Mouse (Mus musculus) heart, embryonic 10.5 days (tissue): Measurements from ENCODE around the gene Bloc1s3. TPM values are rescaled to one million over a fixed set of nuclear protein-coding genes. Genes with fewer than 3 reads are reported as not detected.

ENCODE experiments used
- DNase-seq: peaks from one replicate; pipeline ENCODE4 v3.0.0-alpha.2; 2017; ENCODE audit warnings: low spot score
- H3K27ac ChIP-seq: fragments of 300-500 bp; sonication (generic); 2 replicates; pipeline ENCODE4 v1.5.1; 2016; ENCODE audit warnings: mild to moderate bottlenecking
- H3K27me3 ChIP-seq: fragments of 300-500 bp; sonication (generic); 2 replicates; pipeline ENCODE4 v1.6.1; 2016; ENCODE audit warnings: mild to moderate bottlenecking; ENCODE audit not compliant: poor library complexity, insufficient read depth, severe bottlenecking
- H3K36me3 ChIP-seq: fragments of 300-500 bp; sonication (generic); 2 replicates; pipeline ENCODE4 v1.6.1; 2016; ENCODE audit warnings: mild to moderate bottlenecking, moderate library complexity
- H3K4me1 ChIP-seq: fragments of 300-500 bp; sonication (generic); 2 replicates; pipeline ENCODE4 v1.6.1; 2016; ENCODE audit warnings: mild to moderate bottlenecking
- H3K4me3 ChIP-seq: fragments of 300-500 bp; sonication (generic); 2 replicates; pipeline ENCODE4 v1.5.1; 2016; ENCODE audit warnings: mild to moderate bottlenecking, moderate library complexity
- H3K9me3 ChIP-seq: fragments of 300-500 bp; sonication (generic); 2 replicates; pipeline ENCODE4 v1.6.1; 2016; ENCODE audit warnings: mild to moderate bottlenecking, moderate library complexity
- WGBS: fragments of 180-500 bp; shearing (Covaris S2); methylation state at CpG from one replicate; pipeline ENCODE4 v1.1.7; 2016; 5-methylcytosine and 5-hydroxymethylcytosine counted together
- polyA plus RNA-seq: library from polyadenylated mRNA; unstranded; fragments of >200 nt; fragmentation: Nextera tagmentation; extraction: Ambion mirVana; gene quantifications from 2 replicates; pipeline ENCODE4 v1.2.1, GENCODE M21; 2016

Bloc1s3 gene
- polyA plus RNA-seq, 1 experiment from 2014 or later = 2.0 TPM

DNA sequence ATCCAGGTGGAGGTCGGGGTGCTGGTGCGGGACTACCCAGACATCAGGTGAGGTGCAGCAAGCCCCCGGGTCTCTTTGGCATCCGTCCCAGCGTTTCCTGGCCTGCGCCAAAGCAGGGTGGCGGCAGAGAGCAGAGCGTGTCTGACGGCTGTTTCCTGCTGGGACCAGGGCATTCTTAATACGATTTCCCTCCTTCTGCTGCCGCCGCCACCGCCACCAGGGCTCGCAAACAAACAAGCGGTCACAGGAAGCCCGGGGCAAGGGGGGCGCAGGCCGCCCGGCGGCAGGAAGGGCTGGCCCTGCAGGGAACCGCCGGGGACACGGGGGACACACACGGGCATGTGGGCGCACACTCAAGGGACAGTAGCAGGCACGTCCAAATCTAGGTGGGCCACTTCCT lies 16.4 kb downstream of the Bloc1s3 start:
- no peak for DNase-seq

DNA sequence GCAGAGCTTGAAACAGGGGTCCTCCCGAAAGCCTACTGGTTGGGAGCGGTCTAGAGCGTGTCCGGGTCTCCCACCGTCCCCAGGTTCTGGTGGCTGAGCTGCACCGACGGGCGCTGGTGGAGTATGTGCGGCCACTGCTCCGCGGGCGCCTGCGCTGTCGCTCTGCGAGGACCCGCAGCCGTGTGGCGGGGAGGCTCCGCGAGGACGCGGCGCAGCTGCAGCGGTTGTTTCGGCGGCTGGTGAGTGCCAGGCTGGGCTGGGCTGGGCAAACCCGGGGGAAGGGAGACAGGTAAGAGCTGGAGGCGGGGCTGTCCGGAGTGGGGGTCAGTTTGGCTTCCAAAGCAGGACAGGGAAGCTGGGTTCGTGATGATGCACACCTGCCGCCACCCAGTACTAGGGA lies 18.6 kb downstream of the Bloc1s3 start:
- Histone ChIP-seq H3K4me1 (peaks cover 13% of the 10 kb centered on the region), H3K36me3 (peaks cover 18% of the 10 kb centered on the region; the same call in 1 of the 2 replicates), H3K27me3 (peaks cover 73% of the 10 kb centered on the region), H3K4me3 (peak overlapping the region; percentile 51), H3K9me3 (no peaks in the 10 kb centered on the region), H3K27ac (no peak overlapping the region)
- WGBS = 11% methylated on average over 31 of the region's 31 CpGs
- no peak for DNase-seq

More for the DNA sequence above, 16.4 kb downstream of the Bloc1s3 start:
- H3K4me3 ChIP-seq = peak overlapping the region; percentile 56
- H3K36me3 ChIP-seq = peaks cover 21% of the 10 kb centered on the region; the same call in 1 of the 2 replicates
- 2% methylated on average over 26 of the region's 26 CpGs for WGBS
- peaks cover 68% of the 10 kb centered on the region for H3K27me3 ChIP-seq
- no peaks in the 10 kb centered on the region for H3K9me3 ChIP-seq
- H3K27ac ChIP-seq = peak overlapping the region; percentile 59; the same call in 1 of the 2 replicates
- peaks cover 18% of the 10 kb centered on the region for H3K4me1 ChIP-seq

DNA sequence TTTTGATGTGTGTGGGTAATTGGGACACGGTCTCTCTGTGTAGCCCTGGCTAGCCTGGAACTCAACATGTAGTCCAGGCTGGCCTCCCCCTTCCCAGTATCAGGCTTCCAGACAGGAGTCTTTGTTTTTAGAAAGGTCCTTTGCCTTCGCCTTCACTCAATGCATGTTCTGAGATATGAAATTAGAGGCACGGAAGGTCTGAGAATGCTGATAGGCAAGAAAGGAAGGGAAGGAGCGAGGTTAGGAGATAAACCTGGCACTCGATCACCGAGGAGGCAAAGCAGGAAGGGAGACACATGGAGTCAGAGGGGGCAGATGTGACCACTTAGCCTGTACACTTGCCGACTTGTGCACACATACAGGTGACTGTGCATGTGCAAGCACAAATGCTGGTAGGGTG lies 21.6 kb downstream of the Bloc1s3 start:
- H3K36me3 ChIP-seq = peaks cover 21% of the 10 kb centered on the region; the same call in 1 of the 2 replicates
- no peak for DNase-seq
- H3K9me3 ChIP-seq = no peaks in the 10 kb centered on the region
- H3K4me3 ChIP-seq = no peak overlapping the region
- peaks cover 7% of the 10 kb centered on the region for H3K4me1 ChIP-seq
- no peak overlapping the region for H3K27ac ChIP-seq
- H3K27me3 ChIP-seq = peaks cover 57% of the 10 kb centered on the region
- WGBS = 68% methylated on average over 7 of the region's 7 CpGs

DNA sequence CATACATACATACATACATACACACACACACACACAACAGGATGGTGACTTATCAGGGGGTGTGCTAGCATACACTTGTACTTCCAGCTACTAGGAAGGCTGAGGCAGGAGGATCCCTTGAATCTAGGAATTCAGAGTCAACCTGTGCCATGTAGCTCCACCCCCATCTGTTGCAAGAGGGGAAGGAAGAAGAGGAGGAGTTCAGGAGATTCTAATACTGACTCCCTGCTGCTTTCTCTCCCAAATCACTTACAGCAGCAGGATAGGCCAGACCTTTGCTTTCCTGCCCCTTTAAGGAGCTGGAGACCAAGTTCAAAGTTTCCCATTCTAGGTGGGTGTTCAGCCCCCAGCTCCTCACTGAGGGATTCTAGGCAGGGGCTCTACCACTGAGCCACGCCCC lies 22.7 kb downstream of the Bloc1s3 start:
- peaks cover 46% of the 10 kb centered on the region for H3K27me3 ChIP-seq
- no peak overlapping the region for H3K27ac ChIP-seq
- H3K9me3 ChIP-seq = no peaks in the 10 kb centered on the region
- peaks cover 21% of the 10 kb centered on the region; the same call in 1 of the 2 replicates for H3K36me3 ChIP-seq
- no peak overlapping the region for H3K4me3 ChIP-seq
- H3K4me1 ChIP-seq = peaks cover 5% of the 10 kb centered on the region
- DNase-seq = no peak
- 79% methylated on average over 1 of the region's 1 CpGs for WGBS

DNA sequence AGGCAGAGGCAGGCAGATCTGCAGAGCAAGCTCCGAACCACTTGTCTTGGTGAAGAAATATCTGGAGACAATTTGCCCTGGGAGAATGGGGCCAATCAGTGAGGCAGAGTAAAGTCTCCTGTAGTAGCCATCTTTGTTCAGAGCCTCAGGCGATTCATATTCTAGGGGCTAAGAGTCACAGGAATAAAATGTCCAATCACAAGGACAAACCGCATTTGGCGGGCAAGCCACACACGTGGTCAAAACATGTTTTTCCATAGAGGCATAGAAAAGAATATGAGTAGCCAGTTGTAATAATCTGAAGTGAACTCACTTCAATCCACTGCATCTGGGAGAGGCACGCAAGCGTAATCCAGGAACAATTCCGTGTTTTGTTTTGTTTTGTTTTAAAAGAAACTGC lies 24.9 kb downstream of the Bloc1s3 start:
- H3K27ac ChIP-seq = no peak overlapping the region
- peaks cover 5% of the 10 kb centered on the region; the same call in 1 of the 2 replicates for H3K4me1 ChIP-seq
- H3K9me3 ChIP-seq = no peaks in the 10 kb centered on the region
- no peak for DNase-seq
- H3K36me3 ChIP-seq = 0 out of 2 replicates have a peak, but pooled peaks cover 12% of the 10 kb centered on the region
- H3K27me3 ChIP-seq = peaks cover 31% of the 10 kb centered on the region
- H3K4me3 ChIP-seq = no peak overlapping the region
- 79% methylated on average over 8 of the region's 8 CpGs for WGBS

DNA sequence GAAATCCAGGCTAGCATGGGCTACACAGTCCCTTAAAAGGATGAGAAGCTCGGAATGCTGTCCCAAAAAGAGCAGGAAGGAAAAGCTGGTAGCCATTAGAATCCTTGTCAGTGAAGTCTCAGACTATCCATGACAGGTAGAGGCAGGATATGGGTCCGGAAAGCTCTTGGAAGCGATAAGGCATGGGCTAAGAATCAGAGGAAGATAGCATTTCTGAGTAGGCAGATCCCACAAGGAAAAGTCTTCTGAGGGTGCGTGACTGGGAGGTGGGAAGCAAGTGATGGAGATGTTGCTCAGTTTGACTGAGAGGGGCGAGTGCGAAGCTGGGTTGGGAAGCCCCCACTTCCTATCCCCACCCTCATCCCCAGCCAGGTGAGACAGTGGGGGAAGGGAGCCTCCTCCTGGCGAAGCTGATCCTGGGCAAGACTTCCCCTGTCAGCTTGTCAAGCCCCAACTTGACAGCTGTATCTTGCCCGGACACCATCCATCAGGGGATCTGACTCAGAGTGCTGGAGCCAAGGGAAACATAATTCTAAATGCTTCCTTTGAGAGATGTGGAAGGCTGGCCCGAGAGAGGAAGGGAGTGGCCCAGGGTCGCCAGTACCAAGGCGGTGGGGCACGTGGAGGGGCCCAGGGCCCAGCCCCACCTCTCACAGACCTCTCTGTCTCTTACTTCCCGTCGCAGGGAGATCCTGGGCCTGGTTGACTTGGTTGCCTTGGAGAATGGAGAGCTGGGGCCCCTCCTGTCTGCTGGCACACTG lies 30.4 kb downstream of the Bloc1s3 start:
- H3K4me1 ChIP-seq = peaks cover 24% of the 10 kb centered on the region
- peaks cover 56% of the 10 kb centered on the region for H3K27me3 ChIP-seq
- H3K4me3 ChIP-seq = no peak overlapping the region; the same call in 1 of the 2 replicates
- no peaks in the 10 kb centered on the region for H3K9me3 ChIP-seq
- no peak for DNase-seq
- H3K36me3 ChIP-seq = 0 out of 2 replicates have a peak, but pooled peaks cover 6% of the 10 kb centered on the region
- 20% methylated on average over 14 of the region's 14 CpGs for WGBS
- H3K27ac ChIP-seq = peak overlapping the region; percentile 63

DNA sequence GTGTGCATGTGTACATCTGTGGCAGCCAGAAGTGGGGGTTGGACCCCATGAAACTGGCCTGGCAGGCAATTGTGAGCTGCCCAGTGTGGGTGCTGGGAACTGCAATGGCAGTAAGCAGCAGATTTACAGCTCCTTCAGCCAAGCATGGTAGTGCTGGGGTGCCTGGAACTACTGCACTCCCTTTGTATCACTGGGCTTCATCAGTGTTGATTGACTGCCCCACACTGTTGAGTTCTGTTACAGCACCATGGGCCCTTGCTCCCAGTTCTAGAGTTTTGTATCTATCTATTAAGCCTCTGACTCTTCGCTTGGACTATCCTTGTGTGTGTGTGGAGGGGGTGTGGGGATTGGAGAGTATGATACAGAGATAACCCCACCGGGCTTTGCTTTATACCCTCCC lies 31.1 kb downstream of the Bloc1s3 start:
- 61% methylated on average over 2 of the region's 2 CpGs for WGBS

DNA sequence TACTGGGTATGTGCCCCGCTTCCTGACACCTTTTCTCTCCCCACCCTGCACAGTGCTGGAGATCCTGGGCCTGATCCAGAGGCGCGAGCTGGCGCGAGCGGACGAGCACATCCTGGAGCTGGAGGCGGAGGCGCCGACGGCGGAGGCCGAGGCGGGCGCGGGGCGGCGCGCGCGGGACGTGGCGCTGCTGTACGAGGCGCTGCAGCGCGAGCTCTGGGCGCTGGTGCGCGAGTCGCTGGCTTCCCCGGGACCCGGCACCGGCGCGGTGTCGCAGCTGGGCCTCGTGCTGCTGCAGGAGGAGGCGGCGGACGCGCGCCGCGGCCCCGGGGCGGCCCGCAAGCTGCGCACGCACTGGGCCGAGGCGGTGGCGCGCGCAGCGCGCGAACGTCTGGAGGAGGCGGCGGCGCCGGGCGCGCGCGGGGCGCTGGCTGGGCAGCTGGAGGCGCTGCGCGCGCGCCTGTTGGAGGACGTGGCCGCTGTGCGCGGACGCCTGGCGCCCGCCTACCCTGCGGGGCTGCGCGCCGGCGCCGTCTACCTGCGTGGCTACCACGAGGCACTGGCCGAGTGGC lies 34.2 kb downstream of the Bloc1s3 start:
- H3K4me1 ChIP-seq = peaks cover 38% of the 10 kb centered on the region
- H3K27me3 ChIP-seq = peaks cover 95% of the 10 kb centered on the region
- H3K4me3 ChIP-seq = peak overlapping the region; percentile 71
- H3K36me3 ChIP-seq = 0 out of 2 replicates have a peak, but pooled peaks cover 6% of the 10 kb centered on the region
- peak overlapping the region; percentile 85 for H3K27ac ChIP-seq
- no peaks in the 10 kb centered on the region for H3K9me3 ChIP-seq
- no peak for DNase-seq
- WGBS = 2% methylated on average over 83 of the region's 89 CpGs

More for the DNA sequence above, 31.1 kb downstream of the Bloc1s3 start:
- no peak overlapping the region for H3K4me3 ChIP-seq
- DNase-seq = no peak
- 0 out of 2 replicates have a peak, but pooled peaks cover 10% of the 10 kb centered on the region for H3K36me3 ChIP-seq
- H3K9me3 ChIP-seq = no peaks in the 10 kb centered on the region
- H3K4me1 ChIP-seq = peaks cover 30% of the 10 kb centered on the region
- H3K27ac ChIP-seq = no peak overlapping the region
- peaks cover 63% of the 10 kb centered on the region for H3K27me3 ChIP-seq

DNA sequence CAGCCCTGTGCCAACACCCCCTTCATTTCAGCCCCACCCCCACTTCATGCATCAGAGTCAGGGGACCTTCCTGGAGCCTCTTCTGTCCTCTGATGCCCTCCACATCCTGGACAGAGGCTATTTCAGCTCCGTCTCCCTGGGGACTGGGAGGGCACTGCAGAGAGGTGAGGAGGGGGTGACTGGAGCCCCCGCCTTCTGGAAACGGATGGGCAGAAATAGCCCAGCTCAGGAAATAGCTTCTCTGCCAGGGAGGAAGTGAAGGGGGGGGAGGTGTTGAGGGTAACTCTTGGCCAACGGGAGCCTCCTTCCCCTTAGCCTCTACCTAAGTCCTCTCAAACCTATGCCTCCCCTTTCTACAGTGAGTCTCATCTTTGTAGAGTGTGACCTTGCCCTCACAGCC lies 35.8 kb downstream of the Bloc1s3 start:
- H3K27ac ChIP-seq = no peak overlapping the region
- 24% methylated on average over 4 of the region's 4 CpGs for WGBS
- 0 out of 2 replicates have a peak overlapping the region, but pooled peaks have one; percentile 12 for H3K4me3 ChIP-seq
- H3K9me3 ChIP-seq = no peaks in the 10 kb centered on the region
- H3K27me3 ChIP-seq = peaks cover 92% of the 10 kb centered on the region
- no peak for DNase-seq
- 0 out of 2 replicates have a peak, but pooled peaks cover 8% of the 10 kb centered on the region for H3K36me3 ChIP-seq
- H3K4me1 ChIP-seq = peaks cover 25% of the 10 kb centered on the region

DNA sequence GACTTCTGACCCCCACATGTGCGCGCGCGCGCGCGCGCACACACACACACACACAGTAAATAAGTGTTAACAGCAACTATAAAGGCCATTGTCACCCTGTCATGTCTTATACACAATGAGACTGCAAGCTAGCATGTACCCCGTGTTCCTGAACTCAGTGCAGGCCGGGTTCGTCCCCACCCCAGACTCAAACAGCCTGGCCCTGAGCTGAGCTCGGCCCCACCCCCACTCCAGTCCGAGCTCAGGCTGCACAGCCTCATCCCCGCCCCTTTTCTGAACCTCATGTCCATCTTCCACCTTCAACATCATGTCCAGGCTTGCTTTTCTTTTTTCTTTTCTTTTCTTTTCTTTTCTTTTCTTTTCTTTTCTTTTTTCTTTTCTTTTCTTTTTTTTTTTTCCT lies 37.9 kb downstream of the Bloc1s3 start:
- no peak for DNase-seq
- H3K36me3 ChIP-seq = 0 out of 2 replicates have a peak, but pooled peaks cover 8% of the 10 kb centered on the region
- H3K4me1 ChIP-seq = peaks cover 27% of the 10 kb centered on the region
- WGBS = 20% methylated on average over 14 of the region's 14 CpGs
- H3K27me3 ChIP-seq = peaks cover 96% of the 10 kb centered on the region
- no peaks in the 10 kb centered on the region for H3K9me3 ChIP-seq
- no peak overlapping the region for H3K4me3 ChIP-seq
- H3K27ac ChIP-seq = no peak overlapping the region

DNA sequence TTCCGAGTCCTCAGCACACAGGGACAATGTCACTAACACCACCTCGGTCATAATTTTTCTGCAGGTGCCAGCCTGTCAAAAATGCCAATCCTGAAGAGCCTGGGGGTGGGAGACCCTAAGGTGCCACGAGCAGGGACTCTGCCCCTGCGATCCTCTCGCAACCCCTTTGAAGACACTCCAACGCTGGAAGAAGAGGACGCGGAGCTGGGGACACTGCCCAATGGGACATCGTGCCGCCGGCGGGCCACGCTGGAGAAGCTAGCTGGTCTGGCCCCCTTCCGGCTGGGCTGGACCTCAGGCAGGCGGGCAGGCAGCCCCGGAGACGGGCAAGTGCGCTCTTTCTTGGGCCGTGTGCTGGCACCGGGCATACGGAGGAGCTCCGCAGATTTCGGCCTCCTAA lies 38.8 kb downstream of the Bloc1s3 start:
- Histone ChIP-seq H3K27me3 (peaks cover 89% of the 10 kb centered on the region), H3K9me3 (no peaks in the 10 kb centered on the region), H3K36me3 (0 out of 2 replicates have a peak, but pooled peaks cover 8% of the 10 kb centered on the region), H3K4me3 (peak overlapping the region; percentile 17; the same call in 1 of the 2 replicates), H3K27ac (no peak overlapping the region), H3K4me1 (peaks cover 35% of the 10 kb centered on the region)
- WGBS = 23% methylated on average over 23 of the region's 23 CpGs
- DNase-seq = no peak

DNA sequence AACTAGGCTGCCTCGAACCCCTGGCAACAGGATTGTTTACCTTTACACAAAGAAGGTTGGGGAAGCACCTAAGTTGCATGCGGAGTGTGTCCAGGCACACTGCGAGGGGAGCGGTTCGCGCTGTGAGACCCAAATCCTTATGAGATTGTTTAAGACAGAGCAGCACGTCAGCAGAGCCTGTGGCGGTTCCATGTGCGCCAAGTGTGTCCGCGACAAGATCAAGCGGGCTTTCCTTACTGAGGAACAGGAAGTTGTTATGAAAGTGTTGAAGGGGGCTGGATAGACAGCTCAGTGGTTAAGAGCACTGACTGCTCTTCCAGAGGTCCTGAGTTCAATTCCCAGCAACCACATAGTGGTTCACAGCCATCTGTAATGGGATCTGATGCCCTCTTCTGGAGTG lies 39.9 kb downstream of the Bloc1s3 start:
- peaks cover 83% of the 10 kb centered on the region for H3K27me3 ChIP-seq
- H3K4me3 ChIP-seq = no peak overlapping the region
- no peak for DNase-seq
- H3K36me3 ChIP-seq = 0 out of 2 replicates have a peak, but pooled peaks cover 8% of the 10 kb centered on the region
- H3K4me1 ChIP-seq = peaks cover 32% of the 10 kb centered on the region
- no peaks in the 10 kb centered on the region for H3K9me3 ChIP-seq
- WGBS = 68% methylated on average over 12 of the region's 12 CpGs
- H3K27ac ChIP-seq = no peak overlapping the region

DNA sequence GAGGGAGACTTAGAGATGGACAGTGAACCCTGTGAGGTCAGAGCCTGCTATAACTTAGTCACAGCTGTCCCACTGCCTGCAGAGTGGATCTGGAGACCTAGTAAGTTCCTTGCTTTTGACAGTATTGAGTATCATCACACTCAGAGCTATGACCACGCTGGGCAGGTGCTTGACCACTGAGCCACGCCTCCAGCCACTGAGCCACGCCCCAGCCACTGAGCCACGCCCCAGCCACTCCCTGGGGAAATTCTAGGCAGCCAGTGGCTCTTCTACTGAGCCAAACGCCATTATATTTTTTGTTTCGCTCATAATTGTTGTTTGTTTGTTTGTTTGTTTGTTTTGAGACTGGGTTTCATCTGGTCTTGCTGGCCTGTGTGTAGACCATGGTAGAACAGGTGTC lies 40.5 kb downstream of the Bloc1s3 start:
- 0 out of 2 replicates have a peak, but pooled peaks cover 4% of the 10 kb centered on the region for H3K36me3 ChIP-seq
- H3K4me1 ChIP-seq = peaks cover 34% of the 10 kb centered on the region
- 33% methylated on average over 6 of the region's 6 CpGs for WGBS
- DNase-seq = no peak
- H3K27ac ChIP-seq = no peak overlapping the region
- no peak overlapping the region for H3K4me3 ChIP-seq
- no peaks in the 10 kb centered on the region for H3K9me3 ChIP-seq
- H3K27me3 ChIP-seq = peaks cover 81% of the 10 kb centered on the region
